Mouse (Mus musculus) layer of hippocampus, postnatal 10 days (tissue): ENCODE results near the gene Mical3. TPM values are rescaled to one million over a fixed set of nuclear protein-coding genes. Genes with fewer than 3 reads are reported as not detected.
A peak's percentile ranks its signal among the peaks of the same experiment; 100 is the strongest.

Experiments
- DNase-seq, 2 experiments: peaks; one replicate each; pipeline ENCODE4 v3.0.0; 2021; ENCODE audit warnings: low spot score in 2 of 2
- total RNA-seq, 2 experiments: library from RNA; stranded (reverse); gene quantifications; 2 replicates each; pipeline ENCODE4 v1.2.3; 2021

Mical3 gene
- total RNA-seq, 2 experiments from 2014 or later: 90.1 to 98.8 TPM

- DNase-seq: no peak
These were observed 75.3 kb downstream of the Mical3 start for GRCm38 (mm10) chr6:121055496-121055895.

- no peak for DNase-seq
These were observed 75.9 kb downstream of the Mical3 start for GRCm38 (mm10) chr6:121054908-121055307.

GRCm38 (mm10) chr6:121054340-121054739 lies 76.5 kb downstream of the Mical3 start:
- DNase-seq: no peak

- no peak for DNase-seq
These were observed 77.2 kb downstream of the Mical3 start for GRCm38 (mm10) chr6:121053585-121054112.

GRCm38 (mm10) chr6:121051972-121052629 lies 78.7 kb downstream of the Mical3 start:
- no peak for DNase-seq

GRCm38 (mm10) chr6:121051411-121051810 lies 79.4 kb downstream of the Mical3 start:
- DNase-seq: no peak

- DNase-seq: no peak
These were observed 82.1 kb downstream of the Mical3 start for GRCm38 (mm10) chr6:121048696-121049095.

- no peak for DNase-seq
These were observed 85.3 kb downstream of the Mical3 start for GRCm38 (mm10) chr6:121045345-121046080.

GRCm38 (mm10) chr6:121043434-121044189 lies 87.2 kb downstream of the Mical3 start:
- DNase-seq: no peak

GRCm38 (mm10) chr6:121039719-121040118 lies 91.1 kb downstream of the Mical3 start:
- no peak for DNase-seq

GRCm38 (mm10) chr6:121039286-121039685 lies 91.5 kb downstream of the Mical3 start:
- DNase-seq: peak; percentile 43 to 49

- DNase-seq: no peak
These were observed 93.7 kb downstream of the Mical3 start for GRCm38 (mm10) chr6:121037086-121037485.

- DNase-seq: no peak
These were observed 94.9 kb downstream of the Mical3 start for GRCm38 (mm10) chr6:121035929-121036328.

- no peak for DNase-seq
These were observed 95.5 kb downstream of the Mical3 start for GRCm38 (mm10) chr6:121035268-121035667.

GRCm38 (mm10) chr6:121033250-121033649 lies 97.5 kb downstream of the Mical3 start:
- no peak for DNase-seq

- no peak for DNase-seq
These were observed 99.4 kb downstream of the Mical3 start for GRCm38 (mm10) chr6:121031370-121031769.

GRCm38 (mm10) chr6:121029897-121030589 lies 100.8 kb downstream of the Mical3 start:
- DNase-seq: no peak

GRCm38 (mm10) chr6:121028514-121028913 lies 102.3 kb downstream of the Mical3 start:
- DNase-seq: no peak

- DNase-seq: peak in 1 of 2 experiments; percentile 50
These were observed 103.5 kb downstream of the Mical3 start for GRCm38 (mm10) chr6:121027314-121027713.

- no peak for DNase-seq
These were observed 103.9 kb downstream of the Mical3 start for GRCm38 (mm10) chr6:121026866-121027265.

GRCm38 (mm10) chr6:121026019-121026584 lies 104.7 kb downstream of the Mical3 start:
- DNase-seq: no peak
